Comparison of ENCODE assay signal across 21 mouse cellular contexts in genomic region chr3:94375146-94375545, GRCm38 (mm10). TPM values are rescaled to one million over a fixed set of nuclear protein-coding genes. Genes with fewer than 3 reads are reported as not detected.
DNase-seq lines count a peak whose midpoint lies in the region; ATAC-seq and TF ChIP-seq lines count a peak whose summit lies in the region.
"Had no signal": no experiment of that assay in that cellular context is flagged by ENCODE, and none has a peak within 500 bp of the region (broad histone marks: within the 10 kb centered on the region; RNA-seq: fewer than 3 reads in every experiment).

No protein-coding gene starts in this region.

- no peak for TF ChIP-seq RAD21 in MEL (IDR thresholded peaks at IDR 0.05; ENCODE audit: low read depth, low read length)

- peak; percentile 25 to 40 for DNase-seq in cerebellum, postnatal 25 days
- no peak for DNase-seq in cerebellum, adult 18-20 months
- DNase-seq in 3T3-L1 (ENCODE audit: low read depth, low spot score) (peak; percentile 63), MEL (ENCODE audit: low read depth, low spot score) (no peak), MN1 (ENCODE audit: low spot score) (no peak)
- no peak for DNase-seq in frontal cortex, postnatal 10 days (ENCODE audit: low spot score in 2 of 2)
- DNase-seq: liver; lung, embryonic 14.5 days; midbrain, embryonic 14.5 days; spleen, adult 18-20 months had no signal

- H3K27ac ChIP-seq in MEL (ENCODE audit: control insufficient read depth, low read depth, low read length): no peak overlapping the region
- H3K27ac ChIP-seq in hindbrain, embryonic 13.5 days: no peak overlapping the region
- H3K27ac ChIP-seq: hindbrain, embryonic 10.5 days; stomach, embryonic 15.5 days had no signal

- peaks cover 0 to under 1% of the 10 kb centered on the region in 2 experiments; a peak in 1 of 4 replicates for H3K36me3 ChIP-seq in MEL (ENCODE audit: control insufficient read depth in 1 of 2, insufficient read depth in 2 of 2, low read length in 2 of 2)
- no peaks in the 10 kb centered on the region for H3K36me3 ChIP-seq in hindbrain, embryonic 13.5 days
- H3K36me3 ChIP-seq: hindbrain, embryonic 10.5 days; stomach, embryonic 15.5 days had no signal

- peaks cover 0 to under 1% of the 10 kb centered on the region in 2 experiments; a peak in 3 of 4 replicates for H3K4me1 ChIP-seq in MEL (ENCODE audit: control insufficient read depth in 1 of 2, insufficient read depth in 2 of 2, low read length in 2 of 2)
- peaks cover 27% of the 10 kb centered on the region for H3K4me1 ChIP-seq in hindbrain, embryonic 13.5 days (replicated peaks)

- TF ChIP-seq CTCF in MEL (IDR thresholded peaks at IDR 0.05 in 2 of 3, conservative IDR thresholded peaks at IDR 0.05 in 1 of 3; ENCODE audit: control insufficient read depth in 1 of 3, insufficient read depth in 1 of 3, low read depth in 2 of 3, low read length in 3 of 3, poor library complexity in 1 of 3, severe bottlenecking in 1 of 3): no peak

- H3K4me3 ChIP-seq in MEL (ENCODE audit: control insufficient read depth in 1 of 2, insufficient read depth in 1 of 2, low read depth in 2 of 2, low read length in 2 of 2): no peak overlapping the region
- H3K4me3 ChIP-seq in hindbrain, embryonic 13.5 days: no peak overlapping the region
- H3K4me3 ChIP-seq: hindbrain, embryonic 10.5 days; stomach, embryonic 15.5 days had no signal

- no peak overlapping the region for H3K4me2 ChIP-seq in hindbrain, embryonic 13.5 days
- H3K4me2 ChIP-seq: lung, embryonic 14.5 days; stomach, embryonic 15.5 days had no signal

- WGBS in hindbrain, embryonic 13.5 days: 65% methylated on average over 2 of the region's 2 CpGs

- ATAC-seq in megakaryocyte, adult 5-6 weeks (ENCODE audit: poor library complexity, severe bottlenecking): peak; percentile 38
- no peak for ATAC-seq in hindbrain, embryonic 13.5 days (ENCODE audit: low FRiP score)
- ATAC-seq: activated CD4-positive, CD25-positive, alpha-beta regulatory T cell, adult 4 months; inflammation-experienced regulatory T-cells, adult 6 months; Patski had no signal

- no peak for TF ChIP-seq EP300 in MEL (IDR thresholded peaks at IDR 0.05; ENCODE audit: low read depth in 1 of 2, low read length in 2 of 2)

- H3K9ac ChIP-seq in MEL (ENCODE audit: control insufficient read depth, low read depth, low read length, poor library complexity, severe bottlenecking): no peak overlapping the region
- no peak overlapping the region for H3K9ac ChIP-seq in hindbrain, embryonic 13.5 days
- H3K9ac ChIP-seq: lung, embryonic 14.5 days; stomach, embryonic 15.5 days had no signal

- no peaks in the 10 kb centered on the region for H3K79me2 ChIP-seq in MEL (ENCODE audit: control insufficient read depth, insufficient read depth, low read length, poor library complexity)

- no peak for TF ChIP-seq POLR2A in MEL (IDR thresholded peaks at IDR 0.05; ENCODE audit: control insufficient read depth in 1 of 2, insufficient read depth in 1 of 2, low read depth in 1 of 2, low read length in 2 of 2, poor library complexity in 1 of 2)

- H3K9me3 ChIP-seq in MEL (replicated peaks; ENCODE audit: insufficient read depth, low read length): no peaks in the 10 kb centered on the region
- H3K9me3 ChIP-seq in hindbrain, embryonic 13.5 days: no peaks in the 10 kb centered on the region
- H3K9me3 ChIP-seq: hindbrain, embryonic 10.5 days; stomach, embryonic 15.5 days had no signal

- H3K27me3 ChIP-seq in MEL (ENCODE audit: control insufficient read depth in 1 of 2, insufficient read depth in 2 of 2, low read length in 2 of 2): peaks cover 0 to 3% of the 10 kb centered on the region in 2 experiments; a peak in 1 of 4 replicates
- H3K27me3 ChIP-seq in hindbrain, embryonic 13.5 days: peaks cover 22% of the 10 kb centered on the region
- H3K27me3 ChIP-seq: Patski; stomach, embryonic 15.5 days had no signal

TF ChIP-seq in MEL, 35 proteins besides CTCF, POLR2A, EP300 and RAD21:
- TF ChIP-seq ZNF384 (IDR thresholded peaks at IDR 0.05; ENCODE audit: low read depth, low read length) (peak; percentile 67), GABPA (IDR thresholded peaks at IDR 0.05; ENCODE audit: low read depth, low read length) (no peak), HCFC1 (IDR thresholded peaks at IDR 0.05; ENCODE audit: low read depth, low read length) (no peak), POLR2AphosphoS5 (IDR thresholded peaks at IDR 0.05; ENCODE audit: borderline replicate concordance, low read depth, low read length) (no peak), KAT2A (conservative IDR thresholded peaks at IDR 0.05; ENCODE audit: low read depth, low read length) (no peak), RCOR1 (IDR thresholded peaks at IDR 0.05; ENCODE audit: low read depth, low read length) (no peak), USF1 (IDR thresholded peaks at IDR 0.05; ENCODE audit: low read depth, low read length) (no peak)
TF ChIP-seq in MEL: peak in this region for 1.

RNA-seq across cellular contexts. Expression of gene Rorc, which starts 2.6 kb away (rescaled TPM):
- not detected in 2 replicates for total RNA-seq in MEL (2012; rRNA removed)
- not detected for polyA plus RNA-seq in MEL (2012; ENCODE audit: insufficient read depth in 1 of 2, insufficient read length in 2 of 2, low read depth in 1 of 2, low replicate concordance in 2 of 2, missing spikeins in 1 of 2)
- total RNA-seq in megakaryocyte, adult 5-6 weeks (2015): 0.16 and 0.55 TPM in 2 replicates
- 0.18 and 0.45 TPM in 2 replicates for total RNA-seq in megakaryocyte, adult 5-6 weeks (2017)
- polyA plus RNA-seq in hindbrain, embryonic 13.5 days (2015; fragmentation: Nextera tagmentation; extraction: Ambion mirVana): 0.42 and 0.50 TPM in 2 replicates

RNA-seq across cellular contexts. Expression of gene C2cd4d, which starts 12.9 kb away (rescaled TPM):
- not detected in 2 replicates for total RNA-seq in MEL (2012; rRNA removed)
- not detected for polyA plus RNA-seq in MEL (2012; ENCODE audit: insufficient read depth in 1 of 2, insufficient read length in 2 of 2, low read depth in 1 of 2, low replicate concordance in 2 of 2, missing spikeins in 1 of 2)
- total RNA-seq in megakaryocyte, adult 5-6 weeks (2015): not detected in 2 replicates
- not detected in 2 replicates for total RNA-seq in megakaryocyte, adult 5-6 weeks (2017)
- 1.7 and 1.8 TPM in 2 replicates for polyA plus RNA-seq in hindbrain, embryonic 13.5 days (2015; fragmentation: Nextera tagmentation; extraction: Ambion mirVana)
- polyA plus RNA-seq: activated CD4-positive, CD25-positive, alpha-beta regulatory T cell, adult 4 months; inflammation-experienced regulatory T-cells, adult 6 months; Patski had no signal

RNA-seq across cellular contexts. Expression of gene Lingo4, which starts 23.2 kb away (rescaled TPM):
- not detected in 2 replicates for total RNA-seq in MEL (2012; rRNA removed)
- polyA plus RNA-seq in MEL (2012; ENCODE audit: insufficient read depth in 1 of 2, insufficient read length in 2 of 2, low read depth in 1 of 2, low replicate concordance in 2 of 2, missing spikeins in 1 of 2): not detected
- total RNA-seq in megakaryocyte, adult 5-6 weeks (2015): not detected in 2 replicates
- not detected in 2 replicates for total RNA-seq in megakaryocyte, adult 5-6 weeks (2017)
- polyA plus RNA-seq in hindbrain, embryonic 13.5 days (2015; fragmentation: Nextera tagmentation; extraction: Ambion mirVana): 0.81 and 0.96 TPM in 2 replicates

RNA-seq across cellular contexts. Expression of gene Them5, which starts 33.2 kb away (rescaled TPM):
- total RNA-seq in MEL (2012; rRNA removed): not detected in 2 replicates
- not detected for polyA plus RNA-seq in MEL (2012; ENCODE audit: insufficient read depth in 1 of 2, insufficient read length in 2 of 2, low read depth in 1 of 2, low replicate concordance in 2 of 2, missing spikeins in 1 of 2)
- not detected in 2 replicates for total RNA-seq in megakaryocyte, adult 5-6 weeks (2015)
- total RNA-seq in megakaryocyte, adult 5-6 weeks (2017): not detected in 2 replicates
- 0.13 TPM in 1 of 2 replicates, not detected in the other for polyA plus RNA-seq in hindbrain, embryonic 13.5 days (2015; fragmentation: Nextera tagmentation; extraction: Ambion mirVana)
- total RNA-seq: layer of hippocampus, postnatal 25 days; left cerebral cortex, postnatal 36 days had no signal
- polyA plus RNA-seq: activated CD4-positive, CD25-positive, alpha-beta regulatory T cell, adult 4 months; heart, embryonic 14.5 days; hindbrain, embryonic 10.5 days; inflammation-experienced regulatory T-cells, adult 6 months; kidney, embryonic 14.5 days; midbrain, embryonic 14.5 days had no signal

RNA-seq across cellular contexts. Expression of gene Tdrkh, which starts 37.9 kb away (rescaled TPM):
- not detected in 2 replicates for total RNA-seq in MEL (2012; rRNA removed)
- polyA plus RNA-seq in MEL (2012; ENCODE audit: insufficient read depth in 1 of 2, insufficient read length in 2 of 2, low read depth in 1 of 2, low replicate concordance in 2 of 2, missing spikeins in 1 of 2): not detected
- 2.2 and 4.8 TPM in 2 replicates for total RNA-seq in megakaryocyte, adult 5-6 weeks (2015)
- total RNA-seq in megakaryocyte, adult 5-6 weeks (2017): 1.1 and 4.3 TPM in 2 replicates
- 58.8 and 59.7 TPM in 2 replicates for polyA plus RNA-seq in hindbrain, embryonic 13.5 days (2015; fragmentation: Nextera tagmentation; extraction: Ambion mirVana)

Comparison
In these comparisons a context has a peak if more than half of its experiments do, and no peak if none do; other contexts are left out.
1. DNase-seq: peak in cerebellum, postnatal 25 days (2 of 2) and 3T3-L1 (single experiment); none in cerebellum, adult 18-20 months (0 of 2), MEL (single experiment), MN1 (single experiment) and frontal cortex, postnatal 10 days (0 of 2).